Mouse (Mus musculus): ENCODE results near the gene Mdfi.

Gene Mdfi

DNA sequence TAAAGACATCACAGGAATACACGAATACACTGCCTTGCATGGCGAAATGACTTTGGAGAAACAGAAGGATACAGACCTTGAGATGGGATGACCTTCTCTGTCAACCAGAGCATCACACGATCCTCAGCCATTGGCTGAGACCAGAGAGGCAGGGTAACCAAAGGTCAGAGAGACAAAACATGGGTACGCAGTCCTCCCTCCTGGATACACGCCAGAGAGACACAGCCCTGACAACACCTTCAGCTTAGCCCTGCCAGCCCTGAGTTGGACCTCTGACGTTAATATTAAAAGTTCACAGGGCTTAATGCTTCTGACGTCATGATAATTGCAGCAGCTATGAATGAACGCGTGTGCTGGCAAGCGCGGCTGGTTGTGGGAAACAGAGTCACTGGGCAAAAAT is 11.1 kb upstream of the Mdfi start:
- DNase-seq: no peak

GRCm38 (mm10) chr17:47843465-47843864 is 9.0 kb upstream of the Mdfi start:
- DNase-seq: no peak

GRCm38 (mm10) chr17:47841931-47842623 is 7.6 kb upstream of the Mdfi start:
- no peak for DNase-seq

DNA sequence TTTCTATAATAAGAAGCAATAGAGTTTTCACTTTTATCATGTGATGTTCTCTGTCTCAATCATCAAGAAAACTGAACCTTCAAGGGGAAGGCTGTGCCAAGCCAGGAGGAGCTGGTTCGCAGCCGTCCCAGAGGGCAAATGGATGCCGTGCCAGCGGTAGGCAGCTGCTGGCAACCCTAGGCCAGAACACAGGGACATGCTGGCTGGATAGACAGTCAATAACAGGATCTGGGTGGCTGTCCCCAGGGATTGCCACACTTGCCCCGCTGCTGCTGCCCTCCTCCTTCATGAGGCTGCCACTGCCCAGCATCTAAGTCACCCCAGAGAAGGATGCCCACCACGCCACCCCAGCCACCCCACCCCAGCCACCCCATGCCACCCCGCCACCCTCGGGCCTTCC is 7.0 kb upstream of the Mdfi start:
- no peak for DNase-seq

GRCm38 (mm10) chr17:47837808-47838207 is 3.3 kb upstream of the Mdfi start:
- DNase-seq: no peak

DNA sequence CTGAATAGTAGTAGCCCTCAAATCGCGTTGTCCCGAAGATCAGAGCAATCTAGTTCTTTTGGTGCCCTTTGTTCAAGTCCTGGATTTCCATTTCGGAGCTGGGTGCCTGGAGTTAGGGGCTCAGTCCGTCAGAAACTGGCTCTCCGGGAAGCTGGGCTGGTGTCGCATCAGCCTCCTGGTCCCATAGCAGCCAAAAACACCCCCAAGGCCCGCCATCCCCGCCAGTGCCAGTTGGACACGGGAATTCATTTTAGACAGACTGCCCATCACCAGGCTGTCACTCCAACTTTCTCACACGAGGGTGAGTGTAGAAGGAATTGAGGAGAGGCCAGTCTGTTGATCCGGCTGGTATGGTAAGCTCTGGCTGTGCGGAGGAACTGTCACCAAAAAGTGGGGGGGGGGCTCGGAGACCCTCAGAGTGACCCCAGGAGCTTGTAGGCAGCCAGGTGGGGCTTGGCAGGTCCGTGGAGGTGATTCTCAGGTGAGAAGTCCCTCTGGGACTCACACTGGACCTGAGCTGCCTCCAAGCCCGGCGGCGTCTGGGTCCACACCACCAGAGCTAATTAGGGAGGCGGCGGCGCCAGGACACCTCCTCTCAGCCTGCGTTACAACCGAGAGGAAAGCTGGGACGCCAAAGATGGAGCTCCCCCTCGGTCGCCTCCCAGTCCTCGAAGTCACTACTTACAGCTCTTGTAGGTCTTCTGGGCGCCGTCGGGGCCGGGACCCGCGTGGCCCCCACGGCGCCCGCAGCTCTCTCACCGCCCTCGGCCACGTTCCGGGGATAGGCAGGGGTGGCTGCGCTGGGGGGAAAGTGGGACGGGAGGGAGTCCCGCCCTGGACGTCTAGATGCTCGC is 636 bp downstream of the Mdfi start:
- DNase-seq: no peak

DNA sequence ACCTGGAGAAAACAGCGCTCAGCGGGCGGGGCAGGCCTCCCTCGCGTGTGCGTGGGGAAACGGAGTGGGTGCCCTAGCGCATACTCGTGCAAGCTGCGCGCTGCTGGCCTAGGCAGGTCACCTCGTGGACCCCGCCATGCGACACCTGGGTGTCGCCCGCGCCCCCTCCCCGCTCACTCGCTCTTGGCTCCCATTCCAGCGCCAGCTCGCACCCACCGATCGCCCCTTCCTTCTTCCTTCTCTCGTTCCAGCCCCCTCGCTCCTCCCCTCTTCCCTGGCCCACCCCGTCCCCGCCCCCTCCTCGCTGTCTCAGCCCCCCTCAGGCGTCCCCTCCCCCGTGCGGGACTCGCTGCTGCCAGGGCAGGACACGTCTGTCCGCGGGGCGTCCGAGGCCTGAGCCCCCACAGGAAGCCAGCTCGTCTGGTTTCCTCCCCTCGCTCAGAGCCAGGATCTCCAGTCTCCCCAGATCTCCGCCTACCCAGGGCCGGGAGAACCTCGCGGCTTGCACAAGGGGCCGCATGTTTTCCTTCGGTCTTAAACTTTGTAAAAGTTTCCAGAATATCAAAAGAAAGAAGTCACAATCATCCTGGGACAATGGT is 1.4 kb downstream of the Mdfi start:
- DNase-seq: peak; percentile 22

GRCm38 (mm10) chr17:47832501-47833028 is 1.9 kb downstream of the Mdfi start:
- DNase-seq: no peak

GRCm38 (mm10) chr17:47831772-47832171 is 2.7 kb downstream of the Mdfi start:
- DNase-seq: no peak

GRCm38 (mm10) chr17:47831161-47831560 is 3.3 kb downstream of the Mdfi start:
- no peak for DNase-seq

GRCm38 (mm10) chr17:47821339-47821738 is 13.2 kb downstream of the Mdfi start:
- DNase-seq: no peak

DNA sequence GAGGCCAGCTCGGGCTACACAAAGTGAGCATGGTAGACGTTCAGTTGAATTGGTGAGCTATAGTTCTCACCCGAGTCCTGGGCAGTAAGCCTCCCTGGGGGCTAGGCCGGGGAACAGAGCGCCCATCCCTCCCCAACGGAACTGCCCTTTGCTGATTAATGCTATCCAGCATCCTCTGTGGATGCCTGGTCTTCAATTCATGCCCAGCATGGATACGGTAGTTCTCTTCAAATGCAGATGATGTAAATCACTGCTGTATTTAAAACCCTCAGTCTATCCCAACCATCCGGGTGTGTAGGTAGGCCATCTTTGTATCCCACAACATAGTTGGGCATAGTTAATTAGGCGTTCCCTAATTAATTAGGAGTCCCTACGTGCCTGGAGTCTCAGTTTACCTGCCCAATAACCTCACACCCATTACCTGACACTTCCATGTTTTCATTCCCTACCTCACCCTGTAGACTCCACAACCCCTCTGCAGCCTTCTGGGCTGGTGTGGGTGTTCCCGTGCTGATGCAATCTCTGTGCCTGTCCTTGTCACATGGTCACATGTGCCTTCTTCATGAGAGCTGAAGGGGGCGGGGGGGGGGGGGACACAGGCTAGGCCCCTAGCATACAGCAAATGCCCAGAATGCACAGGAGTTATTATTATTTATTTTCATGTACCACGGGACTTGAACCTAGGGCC is 16.3 kb downstream of the Mdfi start:
- no peak for DNase-seq

- no peak for DNase-seq
Observed at GRCm38 (mm10) chr17:47815446-47815845, 19.0 kb downstream of the Mdfi start.

DNA sequence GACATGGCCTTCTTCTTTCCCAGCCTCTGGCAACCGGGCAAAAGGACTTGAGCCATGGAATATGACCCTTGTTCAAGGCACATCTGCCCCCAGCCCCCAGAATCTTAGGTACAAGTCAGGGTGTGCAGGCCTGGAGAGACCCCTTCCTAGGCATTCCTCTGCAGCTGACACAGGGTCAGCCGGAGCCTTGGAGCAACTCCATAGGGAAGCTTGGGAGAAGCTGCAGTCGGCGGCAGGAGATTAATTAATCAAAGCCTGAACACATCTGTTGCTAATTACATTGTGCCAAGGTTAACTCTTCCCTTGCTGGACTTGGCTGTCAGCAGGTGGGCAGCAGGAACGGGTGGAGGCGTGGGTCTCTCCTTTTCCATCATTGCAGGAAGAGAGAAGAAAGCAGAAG is 20.0 kb downstream of the Mdfi start:
- no peak for DNase-seq

DNA sequence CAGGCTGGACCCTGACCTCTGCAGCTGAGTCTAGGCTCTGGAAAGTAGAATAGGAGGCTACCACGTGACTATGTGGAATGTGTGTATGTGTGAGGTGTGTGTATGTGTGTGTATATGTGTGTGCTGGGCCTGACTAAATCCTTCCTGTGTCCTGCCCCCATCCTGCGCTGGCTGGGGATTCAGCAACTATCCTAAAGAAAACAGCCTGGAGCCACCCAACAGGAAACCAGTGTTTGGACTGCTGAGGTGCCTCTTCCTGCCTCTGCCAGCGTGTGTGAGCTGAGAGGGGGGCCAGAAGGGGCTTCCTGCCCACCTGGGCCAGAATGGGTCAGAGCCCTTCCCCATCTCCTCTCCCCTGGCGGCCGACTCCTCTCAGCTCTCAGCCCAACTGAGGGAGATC is 20.9 kb downstream of the Mdfi start:
- DNase-seq: no peak

DNA sequence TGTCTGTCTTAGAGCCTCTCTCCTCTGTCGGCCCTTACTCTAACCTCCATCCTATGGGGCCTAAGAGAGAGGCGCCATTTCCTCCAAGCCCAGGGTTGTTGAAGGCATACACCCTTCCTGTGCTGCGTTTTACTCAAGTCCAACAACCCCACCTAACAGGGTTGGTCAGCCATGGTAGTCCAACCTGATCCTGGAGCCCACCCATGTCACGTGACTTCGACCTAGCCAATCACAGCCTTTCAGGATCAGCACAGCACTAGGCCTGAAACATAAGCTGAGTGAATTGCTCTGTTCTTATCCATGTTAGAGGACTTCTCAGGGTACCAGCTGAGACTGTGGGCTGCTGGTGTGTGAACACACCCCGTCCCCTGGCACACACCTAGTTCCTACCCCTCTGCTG is 22.3 kb downstream of the Mdfi start:
- no peak for DNase-seq

- DNase-seq: no peak
Observed at GRCm38 (mm10) chr17:47811265-47811800, 23.2 kb downstream of the Mdfi start.

GRCm38 (mm10) chr17:47806230-47806629 is 28.3 kb downstream of the Mdfi start:
- DNase-seq: peak; percentile 48

GRCm38 (mm10) chr17:47805047-47805835 is 29.2 kb downstream of the Mdfi start:
- DNase-seq: no peak

DNA sequence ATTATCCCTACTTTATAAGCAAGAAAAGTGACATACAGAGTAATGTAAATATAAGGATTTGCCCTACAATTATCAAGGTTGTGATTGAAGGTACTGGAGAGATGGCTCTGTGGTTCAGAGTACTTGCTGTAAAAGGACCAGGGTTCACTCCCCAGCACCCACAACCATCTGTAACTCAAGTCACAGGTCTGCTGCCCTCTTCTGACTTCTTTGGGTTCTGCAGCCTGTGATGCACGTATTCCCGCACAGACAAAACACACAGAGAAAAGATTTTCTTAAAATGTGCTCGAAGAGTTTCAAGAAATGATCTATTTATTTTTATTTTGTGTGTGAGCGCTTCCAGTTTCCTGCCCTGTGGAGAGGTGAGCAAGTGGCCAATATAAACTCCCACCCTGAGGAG is 30.8 kb downstream of the Mdfi start:
- DNase-seq: no peak

DNA sequence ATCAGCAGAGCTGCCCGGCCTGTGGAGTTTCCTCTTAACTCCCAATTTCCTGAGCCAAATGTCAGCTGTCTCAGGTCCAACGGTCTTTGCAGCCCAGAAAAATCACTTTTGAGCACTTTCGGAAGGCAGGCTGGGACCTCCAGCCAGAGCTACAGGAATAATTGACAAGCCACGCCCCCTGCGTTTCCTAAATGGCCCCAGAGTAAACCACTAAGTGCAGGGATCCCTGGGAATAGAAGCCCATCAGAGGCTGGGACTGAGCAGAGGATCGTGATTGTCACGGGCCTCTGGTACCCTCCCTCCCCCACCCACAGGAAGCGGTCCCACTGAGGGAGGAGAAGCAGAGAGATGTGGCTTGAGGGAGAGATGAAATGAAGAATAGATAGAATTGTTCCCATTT is 31.7 kb downstream of the Mdfi start:
- no peak for DNase-seq

- DNase-seq: no peak
Observed at GRCm38 (mm10) chr17:47797383-47797782, 37.1 kb downstream of the Mdfi start.
